Mouse (Mus musculus) midbrain, embryonic 13.5 days (tissue): ENCODE data around the gene Dao. TPM values are rescaled to one million over a fixed set of nuclear protein-coding genes. Genes with fewer than 3 reads are reported as not detected.

Experiments
- ATAC-seq: fragments of 200-750 bp; cut with Nextera tagmentation; 2 replicates; pipeline ENCODE4 v1.8.0; 2017; ENCODE audit warnings: mild to moderate bottlenecking, moderate TSS enrichment, moderate library complexity
- H3K27ac ChIP-seq: fragments of 300-500 bp; sonication (generic); 2 replicates; pipeline ENCODE4 v1.5.1; 2015; ENCODE audit warnings: inconsistent platforms, mild to moderate bottlenecking, moderate library complexity
- H3K27me3 ChIP-seq: fragments of 300-500 bp; sonication (generic); 2 replicates; pipeline ENCODE4 v1.6.1; 2015; ENCODE audit warnings: mild to moderate bottlenecking, inconsistent platforms
- H3K36me3 ChIP-seq: fragments of 300-500 bp; sonication (generic); 2 replicates; pipeline ENCODE4 v1.6.1; 2015; ENCODE audit warnings: mild to moderate bottlenecking, inconsistent platforms
- H3K4me1 ChIP-seq: fragments of 300-500 bp; sonication (generic); replicated peaks from 2 replicates; pipeline ENCODE4 v1.6.1; 2015; ENCODE audit warnings: inconsistent platforms
- H3K4me2 ChIP-seq: fragments of 300-500 bp; sonication (generic); replicated peaks from 2 replicates; pipeline ENCODE4 v1.6.1; 2015; ENCODE audit warnings: moderate library complexity, mild to moderate bottlenecking, inconsistent platforms
- H3K4me3 ChIP-seq: fragments of 300-500 bp; sonication (generic); replicated peaks from 2 replicates; pipeline ENCODE4 v1.5.1; 2015; ENCODE audit warnings: mild to moderate bottlenecking, inconsistent platforms
- H3K9ac ChIP-seq: fragments of 300-500 bp; sonication (generic); replicated peaks from 2 replicates; pipeline ENCODE4 v1.6.1; 2015; ENCODE audit warnings: mild to moderate bottlenecking, inconsistent platforms
- H3K9me3 ChIP-seq: fragments of 300-500 bp; sonication (generic); 2 replicates; pipeline ENCODE4 v1.6.1; 2016; ENCODE audit warnings: mild to moderate bottlenecking, inconsistent platforms
- WGBS: fragments of 180-500 bp; shearing (Covaris S2); methylation state at CpG from one replicate; pipeline ENCODE4 v1.1.7; 2015; 5-methylcytosine and 5-hydroxymethylcytosine counted together
- polyA plus RNA-seq: library from polyadenylated mRNA; unstranded; fragments of >200 nt; fragmentation: Nextera tagmentation; extraction: Ambion mirVana; gene quantifications from 2 replicates; pipeline ENCODE4 v1.2.1, GENCODE M21; 2015

Gene Dao
- polyA plus RNA-seq, 1 experiment from 2014 or later, result not detected

- no peak overlapping the region for H3K4me3 ChIP-seq
- no peak overlapping the region for H3K27ac ChIP-seq
- H3K36me3 ChIP-seq, result peaks cover 35% of the 10 kb centered on the region
- WGBS, result 78% methylated on average over 10 of the region's 10 CpGs
- no peaks in the 10 kb centered on the region for H3K27me3 ChIP-seq
- peaks cover 40% of the 10 kb centered on the region for H3K4me1 ChIP-seq
- no peak for ATAC-seq
- no peak overlapping the region for H3K9ac ChIP-seq
- no peaks in the 10 kb centered on the region for H3K9me3 ChIP-seq
- H3K4me2 ChIP-seq, result no peak overlapping the region
These were observed 32.0 kb upstream of the Dao start for GRCm38 (mm10) chr5:113971434-113971960.

GRCm38 (mm10) chr5:113972589-113973515, 30.7 kb upstream of the Dao start:
- Histone ChIP-seq H3K27ac (peak overlapping the region; percentile 64), H3K9me3 (no peaks in the 10 kb centered on the region), H3K4me2 (peak overlapping the region; percentile 29), H3K9ac (0 out of 2 replicates have a peak overlapping the region, but pooled peaks have one; percentile 10), H3K36me3 (peaks cover 33% of the 10 kb centered on the region), H3K4me1 (peaks cover 40% of the 10 kb centered on the region), H3K27me3 (no peaks in the 10 kb centered on the region), H3K4me3 (no peak overlapping the region)
- WGBS, result 20% methylated on average over 18 of the region's 18 CpGs
- peak; percentile 50; the same call in 1 of the 2 replicates for ATAC-seq

DNA sequence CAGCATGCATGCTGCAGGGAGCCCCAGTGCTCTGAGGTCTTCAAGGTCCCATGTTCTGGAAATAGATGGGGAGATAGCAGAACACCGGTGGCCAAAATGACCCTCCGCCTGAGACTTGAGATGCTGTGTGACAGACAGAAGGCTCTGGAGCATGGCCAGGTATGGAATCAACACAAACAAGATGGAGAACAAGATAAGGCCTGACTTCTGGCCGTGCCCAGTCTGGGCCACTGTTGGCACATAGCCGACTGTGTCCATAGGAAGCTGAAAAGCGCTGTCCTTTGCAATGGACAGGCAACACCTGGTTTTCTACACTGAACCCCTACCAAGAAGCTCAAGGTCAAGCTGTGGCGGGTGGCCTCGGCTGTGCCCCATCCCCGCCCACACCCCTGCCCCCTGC, 29.7 kb upstream of the Dao start:
- H3K27ac ChIP-seq, result no peak overlapping the region

DNA sequence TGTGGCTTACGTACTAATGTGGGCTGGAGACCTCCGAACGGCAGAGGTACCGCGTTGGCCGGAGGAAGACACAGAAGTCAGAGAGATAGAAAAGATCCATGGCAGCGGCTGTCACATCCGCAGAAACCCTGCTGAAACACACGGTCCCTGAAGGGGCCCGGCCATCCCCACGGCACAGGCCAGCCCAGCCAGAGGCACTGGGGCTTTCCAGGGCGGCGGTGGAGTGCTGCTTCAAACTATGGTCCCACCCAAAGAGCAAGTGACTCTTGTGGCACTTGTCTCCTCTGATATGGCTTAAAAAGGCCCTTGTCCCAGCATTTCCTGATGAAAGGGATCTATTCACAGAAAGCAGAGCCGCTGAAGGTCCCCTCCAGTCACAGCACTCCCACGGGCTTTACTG, 28.9 kb upstream of the Dao start:
- no peak for ATAC-seq
- no peaks in the 10 kb centered on the region for H3K9me3 ChIP-seq
- H3K36me3 ChIP-seq, result peaks cover 22% of the 10 kb centered on the region
- peaks cover 40% of the 10 kb centered on the region for H3K4me1 ChIP-seq
- H3K27me3 ChIP-seq, result no peaks in the 10 kb centered on the region
- H3K9ac ChIP-seq, result peak overlapping the region; percentile 43
- no peak overlapping the region for H3K4me2 ChIP-seq
- H3K4me3 ChIP-seq, result no peak overlapping the region
- H3K27ac ChIP-seq, result peak overlapping the region; percentile 36; the same call in 1 of the 2 replicates
- 57% methylated on average over 15 of the region's 15 CpGs for WGBS

More for the DNA sequence above, 29.7 kb upstream of the Dao start:
- peaks cover 40% of the 10 kb centered on the region for H3K4me1 ChIP-seq
- ATAC-seq, result no peak
- H3K4me2 ChIP-seq, result no peak overlapping the region
- H3K9me3 ChIP-seq, result no peaks in the 10 kb centered on the region
- no peaks in the 10 kb centered on the region for H3K27me3 ChIP-seq
- no peak overlapping the region for H3K9ac ChIP-seq
- WGBS, result 94% methylated on average over 8 of the region's 8 CpGs
- peaks cover 30% of the 10 kb centered on the region for H3K36me3 ChIP-seq
- no peak overlapping the region for H3K4me3 ChIP-seq

DNA sequence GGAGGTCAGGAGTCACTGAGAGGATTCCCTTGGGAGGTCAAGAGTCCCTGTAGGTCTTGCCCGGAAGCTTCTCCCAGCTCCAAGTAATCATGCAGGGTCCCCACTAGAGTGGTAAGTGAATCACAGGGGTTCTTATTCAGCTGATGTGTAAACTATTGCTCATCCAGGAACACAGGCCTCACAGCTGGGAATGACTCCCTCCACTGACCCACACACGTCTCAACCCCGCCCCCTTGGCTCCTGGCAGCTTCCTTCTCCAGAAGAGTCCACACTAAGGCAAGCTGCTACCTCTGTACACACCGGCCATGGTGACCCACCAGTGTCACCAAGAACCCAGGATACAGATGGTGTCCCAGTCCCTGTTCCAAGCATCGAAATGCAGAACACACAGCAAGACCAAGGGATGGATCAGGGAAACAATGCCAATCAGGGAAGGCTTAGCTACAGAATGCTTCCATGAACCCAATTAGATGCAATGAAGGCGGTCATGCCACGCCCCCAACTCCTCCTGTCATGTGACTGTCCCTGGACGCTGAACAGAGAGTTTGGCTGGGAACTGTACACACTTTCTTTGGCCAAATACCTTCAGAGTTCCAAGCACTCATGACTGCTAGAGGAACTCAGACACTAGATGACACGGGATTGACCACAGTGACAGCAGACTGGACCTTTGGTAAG, 27.8 kb upstream of the Dao start:
- no peak overlapping the region for H3K9ac ChIP-seq
- peaks cover 14% of the 10 kb centered on the region; the same call in 1 of the 2 replicates for H3K36me3 ChIP-seq
- H3K4me1 ChIP-seq, result peaks cover 40% of the 10 kb centered on the region
- no peaks in the 10 kb centered on the region for H3K27me3 ChIP-seq
- WGBS, result 68% methylated on average over 9 of the region's 9 CpGs
- no peak overlapping the region for H3K27ac ChIP-seq
- no peaks in the 10 kb centered on the region for H3K9me3 ChIP-seq
- no peak overlapping the region for H3K4me2 ChIP-seq
- no peak for ATAC-seq
- no peak overlapping the region for H3K4me3 ChIP-seq

DNA sequence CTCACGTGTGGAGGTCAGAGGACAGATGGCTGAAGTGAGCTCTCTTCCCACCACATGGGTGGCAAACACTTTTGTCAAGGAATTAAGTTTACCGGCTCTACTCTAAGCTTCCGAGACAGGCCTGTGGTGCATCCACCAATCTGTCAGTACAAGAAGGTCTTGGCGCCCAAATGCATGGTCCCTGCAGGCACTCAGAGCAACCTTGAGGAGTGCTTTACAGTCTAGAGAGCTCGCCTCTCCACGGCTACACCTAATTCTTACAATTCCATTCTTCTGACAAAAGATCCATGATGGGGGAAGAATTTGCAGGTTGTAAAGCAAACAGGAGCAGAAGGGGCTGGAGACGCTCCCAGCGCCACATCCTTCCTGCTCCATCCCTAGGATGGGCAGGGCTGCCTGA, 26.9 kb upstream of the Dao start:
- Histone ChIP-seq H3K27me3 (no peaks in the 10 kb centered on the region), H3K9ac (no peak overlapping the region), H3K36me3 (peaks cover 17% of the 10 kb centered on the region; the same call in 1 of the 2 replicates), H3K9me3 (no peaks in the 10 kb centered on the region), H3K27ac (no peak overlapping the region), H3K4me1 (peaks cover 40% of the 10 kb centered on the region), H3K4me2 (no peak overlapping the region), H3K4me3 (no peak overlapping the region)
- WGBS, result 92% methylated on average over 8 of the region's 8 CpGs
- ATAC-seq, result no peak

DNA sequence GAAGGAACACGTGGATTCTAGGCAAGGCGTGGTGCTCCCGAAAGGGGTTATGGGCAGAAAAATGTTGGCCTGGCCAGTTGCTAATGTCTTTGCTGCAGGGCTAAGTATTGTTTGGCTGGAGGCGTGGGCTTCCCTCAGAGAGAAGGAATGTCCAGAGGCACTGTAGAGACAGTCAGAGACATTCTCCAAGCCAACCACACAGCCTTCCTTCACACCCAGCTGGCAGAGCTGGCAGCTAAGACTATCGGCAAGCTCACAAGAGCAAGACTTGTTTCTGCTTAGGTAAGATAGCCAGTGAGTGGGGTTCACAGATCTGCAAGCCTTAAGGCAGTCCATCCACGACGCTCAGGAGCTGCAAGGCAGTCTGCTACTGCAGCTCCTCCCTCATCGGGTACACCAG, 26.2 kb upstream of the Dao start:
- H3K4me2 ChIP-seq, result no peak overlapping the region
- peaks cover 23% of the 10 kb centered on the region; the same call in 1 of the 2 replicates for H3K36me3 ChIP-seq
- H3K4me3 ChIP-seq, result no peak overlapping the region
- ATAC-seq, result no peak
- no peak overlapping the region for H3K9ac ChIP-seq
- 86% methylated on average over 8 of the region's 8 CpGs for WGBS
- no peaks in the 10 kb centered on the region for H3K27me3 ChIP-seq
- H3K9me3 ChIP-seq, result no peaks in the 10 kb centered on the region
- peaks cover 38% of the 10 kb centered on the region for H3K4me1 ChIP-seq
- H3K27ac ChIP-seq, result no peak overlapping the region

DNA sequence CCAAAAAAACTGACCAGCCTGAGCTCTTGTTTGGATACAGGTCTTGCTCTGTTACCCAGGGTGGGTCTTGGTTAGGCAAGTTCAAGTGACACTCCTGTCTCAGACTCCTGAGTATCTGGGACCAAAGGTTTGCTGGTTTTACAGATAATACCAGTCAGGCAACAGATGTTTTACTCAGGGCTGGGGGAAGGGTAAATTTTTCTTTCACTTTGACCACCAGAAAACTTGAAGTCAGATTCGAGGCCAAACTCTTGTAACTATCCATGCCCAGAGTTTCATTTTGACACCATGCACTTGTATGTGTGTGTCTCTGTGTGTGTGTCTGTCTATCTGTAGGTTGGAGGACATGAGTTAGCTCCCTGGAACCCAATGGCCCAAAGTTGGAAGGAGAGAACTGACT, 23.0 kb upstream of the Dao start:
- Histone ChIP-seq H3K36me3 (peaks cover 32% of the 10 kb centered on the region), H3K27me3 (no peaks in the 10 kb centered on the region), H3K4me2 (no peak overlapping the region), H3K27ac (no peak overlapping the region), H3K9me3 (no peaks in the 10 kb centered on the region), H3K4me3 (no peak overlapping the region), H3K4me1 (peaks cover 17% of the 10 kb centered on the region), H3K9ac (no peak overlapping the region)
- 97% methylated on average over 1 of the region's 1 CpGs for WGBS
- ATAC-seq, result no peak

DNA sequence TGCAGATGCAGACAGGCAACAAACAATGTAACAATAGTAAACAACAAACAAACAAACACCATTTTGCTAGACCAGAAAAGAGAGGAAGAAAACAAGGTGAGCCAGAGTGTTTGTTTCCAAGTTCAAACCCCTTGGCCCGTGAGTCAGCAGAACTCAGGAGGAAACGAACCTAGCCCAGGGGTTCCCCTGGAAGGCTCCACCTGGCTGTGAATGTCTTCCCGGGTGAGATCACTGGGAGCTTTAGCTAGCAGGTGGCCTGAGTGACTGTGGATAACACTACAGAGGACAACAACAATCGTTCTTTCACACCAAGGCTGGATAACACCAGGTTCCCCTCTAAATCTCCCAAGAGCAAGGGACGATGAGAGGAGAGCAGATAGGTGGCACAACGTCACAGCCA, 22.3 kb upstream of the Dao start:
- H3K36me3 ChIP-seq, result peaks cover 35% of the 10 kb centered on the region
- no peak overlapping the region for H3K4me2 ChIP-seq
- no peak overlapping the region for H3K27ac ChIP-seq
- no peaks in the 10 kb centered on the region for H3K9me3 ChIP-seq
- no peak for ATAC-seq
- no peaks in the 10 kb centered on the region for H3K27me3 ChIP-seq
- H3K4me1 ChIP-seq, result peaks cover 17% of the 10 kb centered on the region
- H3K9ac ChIP-seq, result no peak overlapping the region
- no peak overlapping the region for H3K4me3 ChIP-seq
- 87% methylated on average over 6 of the region's 6 CpGs for WGBS

DNA sequence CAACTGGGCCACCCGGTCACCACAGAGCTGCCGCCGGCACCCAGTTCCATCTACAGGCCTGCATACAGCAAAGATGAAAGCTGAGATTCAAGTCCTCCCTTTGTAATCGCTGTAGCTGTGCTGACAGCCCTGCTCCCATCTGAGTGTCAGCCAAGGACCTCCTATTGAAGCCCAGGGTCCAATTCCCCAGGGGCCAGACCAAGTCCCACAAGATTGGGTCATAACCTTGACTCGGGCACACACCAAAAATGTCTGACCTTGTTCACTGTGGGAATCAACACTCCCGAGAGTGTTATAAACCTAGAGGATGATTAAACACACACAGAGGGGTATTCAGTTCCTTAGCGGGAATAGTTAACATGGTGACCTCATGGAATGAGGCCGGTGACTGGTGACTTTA, 21.7 kb upstream of the Dao start:
- whole genome bisulfite sequencing, result 82% methylated on average over 8 of the region's 8 CpGs
- no peak overlapping the region for H3K4me2 ChIP-seq
- H3K27me3 ChIP-seq, result no peaks in the 10 kb centered on the region
- H3K4me3 ChIP-seq, result no peak overlapping the region
- ATAC-seq, result no peak
- H3K36me3 ChIP-seq, result peaks cover 41% of the 10 kb centered on the region
- H3K27ac ChIP-seq, result no peak overlapping the region
- no peaks in the 10 kb centered on the region for H3K9me3 ChIP-seq
- H3K4me1 ChIP-seq, result peaks cover 24% of the 10 kb centered on the region
- H3K9ac ChIP-seq, result no peak overlapping the region

DNA sequence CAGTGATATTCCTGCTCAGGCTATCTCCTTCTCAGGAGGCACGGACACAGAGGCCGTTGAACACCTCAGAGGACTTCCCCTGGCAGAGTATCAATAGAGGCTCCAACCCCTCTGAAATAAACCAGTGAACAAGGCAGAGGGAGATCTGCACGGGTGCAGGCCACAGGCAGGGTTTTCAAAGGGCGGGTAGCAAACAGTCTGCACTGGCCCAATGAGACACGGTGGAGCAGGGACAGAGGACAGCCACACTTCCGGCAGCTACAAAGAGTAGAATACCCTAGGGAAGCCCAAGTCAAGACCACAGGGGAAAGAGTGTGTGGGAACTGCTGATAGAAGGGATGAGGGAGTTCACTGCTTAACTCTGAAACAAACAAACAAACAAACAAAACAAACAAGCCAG, 20.0 kb upstream of the Dao start:
- Histone ChIP-seq H3K4me1 (peaks cover 24% of the 10 kb centered on the region), H3K27ac (no peak overlapping the region), H3K9me3 (no peaks in the 10 kb centered on the region), H3K4me2 (no peak overlapping the region), H3K9ac (no peak overlapping the region), H3K27me3 (no peaks in the 10 kb centered on the region), H3K36me3 (peaks cover 29% of the 10 kb centered on the region), H3K4me3 (no peak overlapping the region)
- 70% methylated on average over 6 of the region's 6 CpGs for WGBS
- ATAC-seq, result no peak
